Mouse (Mus musculus): ENCODE data around the gene Matn3. TPM values are rescaled to one million over a fixed set of nuclear protein-coding genes. Genes with fewer than 3 reads are reported as not detected.

Matn3 gene
- not detected in 2 replicates for total RNA-seq (2017)

DNA sequence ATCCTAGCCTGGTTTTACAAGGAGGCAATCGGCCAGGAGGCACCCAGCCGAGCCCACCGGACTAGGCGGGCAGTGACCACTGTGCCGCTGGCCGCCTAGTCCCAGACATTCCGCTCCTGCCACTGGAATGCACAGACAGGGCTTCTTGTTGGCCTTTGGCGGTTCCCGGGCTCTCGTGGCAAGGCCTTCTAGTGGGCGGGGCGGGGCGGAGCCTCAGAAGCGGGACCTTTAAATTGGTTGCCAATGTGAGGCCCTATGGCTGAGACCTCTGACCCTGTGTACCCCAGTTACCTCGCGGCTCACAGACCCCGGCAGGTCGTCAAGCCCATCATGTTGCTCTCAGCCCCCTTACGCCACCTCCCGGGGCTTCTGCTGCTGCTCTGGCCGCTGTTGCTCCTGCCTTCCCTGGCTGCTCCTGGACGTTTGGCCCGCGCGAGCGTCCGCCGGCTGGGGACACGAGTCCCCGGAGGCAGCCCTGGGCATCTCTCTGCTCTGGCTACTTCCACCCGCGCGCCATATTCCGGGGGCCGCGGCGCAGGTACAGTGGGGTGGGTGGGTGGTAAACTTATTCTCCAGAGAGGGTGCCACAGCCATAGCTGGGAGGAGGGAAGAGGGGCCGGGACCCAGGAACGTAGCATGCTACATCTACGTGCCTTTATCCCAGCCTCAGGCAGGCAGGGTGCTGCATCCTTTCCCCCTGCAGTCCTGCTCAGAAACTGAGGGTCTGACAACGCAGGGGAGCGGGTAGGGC is at the start of gene Matn3:
Matn3 (plus strand) TSS at position 216 of the 751 bp plus-strand sequence.
- peak; percentile 83 for ATAC-seq (replicated peaks; ENCODE audit: low read depth, poor library complexity, severe bottlenecking)

- ATAC-seq (replicated peaks; ENCODE audit: low read depth, poor library complexity, severe bottlenecking), result no peak
Observed at GRCm38 (mm10) chr12:8898879-8899785, 48.6 kb upstream of the Matn3 start.

DNA sequence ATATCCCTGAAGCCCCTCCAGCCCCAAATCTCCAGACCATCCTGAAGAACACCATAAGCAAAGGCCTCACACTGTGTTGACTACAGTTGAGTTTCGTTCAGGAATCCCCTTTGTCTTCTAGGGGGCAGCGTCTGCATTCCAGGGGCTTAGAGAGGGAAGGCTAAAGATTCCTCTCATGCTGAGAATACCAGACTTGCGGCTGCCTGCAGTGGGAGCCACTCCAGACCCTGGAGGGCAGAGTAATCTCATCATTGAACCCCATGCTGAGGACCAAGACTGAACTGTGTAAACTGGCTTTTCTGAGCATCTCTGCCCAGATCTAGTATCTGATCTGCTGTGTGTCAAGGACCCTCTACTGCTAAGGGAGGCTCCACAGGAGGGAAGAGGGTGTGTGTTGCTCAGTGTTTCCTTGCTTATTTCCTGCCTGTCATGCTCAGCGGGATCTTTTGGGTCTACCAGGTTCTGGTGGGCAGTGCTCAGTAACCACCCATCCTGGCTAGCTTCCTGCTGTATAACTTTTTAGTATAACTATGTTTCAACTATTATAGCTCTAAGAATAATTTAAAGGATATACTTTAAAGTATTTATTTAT is 47.5 kb upstream of the Matn3 start:
- no peak for ATAC-seq (replicated peaks; ENCODE audit: low read depth, poor library complexity, severe bottlenecking)

GRCm38 (mm10) chr12:8900919-8901663 is 46.6 kb upstream of the Matn3 start:
- ATAC-seq (replicated peaks; ENCODE audit: low read depth, poor library complexity, severe bottlenecking), result peak; percentile 65

DNA sequence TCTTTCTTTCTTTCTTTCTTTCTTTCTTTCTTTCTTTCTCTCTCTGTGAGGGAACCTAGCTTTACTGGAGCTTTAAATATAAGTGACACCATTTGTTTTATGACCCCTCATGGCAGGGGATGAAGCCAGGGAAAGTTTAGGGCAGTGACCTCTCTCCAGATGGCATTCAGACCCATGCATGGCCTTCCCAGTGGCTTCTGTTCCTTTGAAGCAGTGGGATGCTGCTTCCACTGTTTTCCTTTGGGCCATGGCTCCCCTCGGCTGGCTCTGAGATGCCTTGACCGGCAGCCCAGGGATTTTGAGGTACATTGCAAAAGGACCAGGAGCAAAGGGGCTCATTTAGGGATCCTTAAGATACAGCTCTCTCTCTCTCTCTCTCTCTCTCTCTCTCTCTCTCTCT is 45.8 kb upstream of the Matn3 start:
- ATAC-seq (replicated peaks; ENCODE audit: low read depth, poor library complexity, severe bottlenecking), result no peak

GRCm38 (mm10) chr12:8902479-8902878 is 45.2 kb upstream of the Matn3 start:
- no peak for ATAC-seq (replicated peaks; ENCODE audit: low read depth, poor library complexity, severe bottlenecking)

DNA sequence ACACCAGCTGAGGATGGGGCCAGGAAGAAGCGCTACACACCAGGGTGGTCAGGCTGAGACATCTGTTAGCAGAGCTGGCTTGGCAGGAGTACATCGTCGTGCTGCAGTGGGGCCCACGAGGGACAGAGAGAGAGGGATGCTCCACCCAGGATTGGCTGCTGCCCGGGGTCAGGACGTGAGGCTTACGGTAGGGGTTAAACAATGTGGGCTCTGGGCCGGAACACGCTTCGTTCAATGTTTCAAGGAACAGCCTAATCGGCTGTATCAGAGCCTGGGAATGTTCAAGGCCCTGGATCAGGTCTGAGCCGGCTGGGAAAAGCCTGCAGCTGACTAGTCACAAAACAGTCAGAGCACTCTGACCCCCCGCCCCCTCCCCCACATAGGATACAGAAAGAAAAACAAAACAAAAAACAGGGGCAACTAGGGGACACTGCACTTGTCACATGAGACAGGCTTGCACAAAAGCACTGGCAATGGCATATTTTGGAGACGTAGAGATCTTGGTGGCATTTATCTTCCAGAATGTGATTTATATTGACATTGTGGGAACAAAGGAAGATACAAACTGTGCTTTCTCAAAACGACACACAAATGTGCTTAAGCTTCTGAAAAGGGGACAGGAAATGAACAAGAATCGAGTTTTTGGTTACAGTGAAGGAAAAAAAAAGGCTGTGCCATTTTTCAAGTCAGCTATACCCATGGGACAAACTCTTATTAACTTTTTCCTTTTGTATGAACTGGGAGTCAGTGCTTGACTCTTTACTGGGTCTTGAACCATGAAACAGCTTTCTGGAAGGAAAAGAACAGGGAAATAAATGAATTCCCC is 34.7 kb upstream of the Matn3 start:
- no peak for ATAC-seq (replicated peaks; ENCODE audit: low read depth, poor library complexity, severe bottlenecking)

GRCm38 (mm10) chr12:8913701-8914340 is 33.9 kb upstream of the Matn3 start:
- no peak for ATAC-seq (replicated peaks; ENCODE audit: low read depth, poor library complexity, severe bottlenecking)

DNA sequence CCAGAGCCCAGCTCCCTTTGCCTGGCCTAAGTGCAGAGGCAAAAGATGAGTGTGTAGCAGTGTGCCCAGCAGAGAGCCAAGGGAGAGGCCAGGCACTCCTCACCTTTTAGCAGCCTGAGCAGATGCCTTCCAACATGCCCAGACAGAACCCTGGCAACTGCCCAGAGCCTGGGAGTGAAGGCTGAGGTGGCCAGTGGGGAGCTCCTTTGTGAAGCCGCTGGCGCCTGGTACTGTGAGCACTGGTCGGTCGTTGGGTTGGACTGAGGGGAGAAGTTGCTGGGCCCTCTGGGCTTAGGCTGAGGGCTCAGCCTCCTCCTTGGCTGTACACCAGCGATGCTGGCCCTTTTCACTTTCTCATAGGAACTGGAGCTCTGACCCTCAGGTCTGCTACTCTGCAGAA is 31.4 kb upstream of the Matn3 start:
- ATAC-seq (replicated peaks; ENCODE audit: low read depth, poor library complexity, severe bottlenecking), result no peak

DNA sequence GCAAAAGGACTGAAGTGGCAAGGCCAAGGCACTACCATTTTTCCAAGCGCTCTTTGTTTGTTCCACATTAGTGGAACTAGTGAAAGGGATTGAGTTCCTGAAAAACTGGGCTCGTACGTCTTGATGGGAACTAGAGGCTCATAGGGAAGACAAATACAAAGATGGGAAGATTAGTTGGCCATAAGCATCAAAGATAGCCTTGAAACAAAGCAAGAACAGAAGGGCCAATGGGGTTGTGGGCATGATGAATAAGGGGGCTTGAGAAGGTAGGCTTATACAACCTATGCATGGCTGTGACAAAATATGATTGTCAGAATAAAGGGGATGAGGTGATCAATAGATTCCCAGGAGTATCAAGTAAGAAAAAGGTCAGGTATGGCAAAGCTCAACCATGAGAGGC is 28.5 kb upstream of the Matn3 start:
- no peak for ATAC-seq (replicated peaks; ENCODE audit: low read depth, poor library complexity, severe bottlenecking)

DNA sequence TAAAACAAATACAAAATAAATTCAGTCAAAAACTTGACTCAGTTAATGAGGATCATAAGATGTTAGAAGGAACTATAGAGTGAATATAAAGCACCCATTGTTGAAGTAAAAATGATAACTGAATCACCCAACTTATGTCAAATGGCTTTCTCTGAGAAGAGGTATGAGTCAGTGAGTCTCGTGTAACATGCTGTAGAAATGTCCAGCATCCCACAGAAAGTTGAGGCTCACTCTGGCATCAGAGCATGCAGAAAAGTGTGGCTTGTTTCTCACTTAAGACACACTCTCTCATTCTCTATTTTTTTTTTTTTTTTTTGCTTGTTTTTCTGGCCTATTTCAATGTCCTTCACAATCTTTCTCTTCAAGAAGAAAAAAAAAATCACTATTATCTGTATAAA is 26.7 kb upstream of the Matn3 start:
- no peak for ATAC-seq (replicated peaks; ENCODE audit: low read depth, poor library complexity, severe bottlenecking)

GRCm38 (mm10) chr12:8921394-8922368 is 26.0 kb upstream of the Matn3 start, which contains the start of gene Laptm4a:
TSS of gene Laptm4a (plus strand) at chr12:8921664.
- ATAC-seq (replicated peaks; ENCODE audit: low read depth, poor library complexity, severe bottlenecking), result peak; percentile 81

- no peak for ATAC-seq (replicated peaks; ENCODE audit: low read depth, poor library complexity, severe bottlenecking)
Observed at GRCm38 (mm10) chr12:8922369-8923124, 25.2 kb upstream of the Matn3 start.

GRCm38 (mm10) chr12:8923125-8923410 is 24.7 kb upstream of the Matn3 start:
- peak; percentile 57 for ATAC-seq (replicated peaks; ENCODE audit: low read depth, poor library complexity, severe bottlenecking)

DNA sequence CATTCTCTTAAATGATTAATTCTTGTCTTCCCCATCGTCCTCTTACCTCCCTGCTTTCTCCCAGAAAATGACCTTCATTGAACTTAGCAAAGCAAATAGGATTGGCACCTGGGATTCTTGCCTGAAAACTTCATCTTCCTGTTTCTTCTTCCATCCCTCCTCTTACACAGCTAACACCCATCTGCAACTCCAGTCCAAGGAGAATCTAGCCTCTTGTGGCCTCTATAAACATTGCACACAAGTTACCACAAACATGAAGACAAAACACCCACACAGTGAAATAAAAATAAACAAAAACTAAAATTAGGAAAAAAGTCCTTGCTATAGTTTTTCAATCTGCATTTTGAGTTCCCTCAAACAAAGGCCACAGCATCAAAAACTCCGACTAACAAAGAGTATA is 24.1 kb upstream of the Matn3 start:
- no peak for ATAC-seq (replicated peaks; ENCODE audit: low read depth, poor library complexity, severe bottlenecking)

GRCm38 (mm10) chr12:8927652-8928051 is 20.1 kb upstream of the Matn3 start:
- peak; percentile 67 for ATAC-seq (replicated peaks; ENCODE audit: low read depth, poor library complexity, severe bottlenecking)

DNA sequence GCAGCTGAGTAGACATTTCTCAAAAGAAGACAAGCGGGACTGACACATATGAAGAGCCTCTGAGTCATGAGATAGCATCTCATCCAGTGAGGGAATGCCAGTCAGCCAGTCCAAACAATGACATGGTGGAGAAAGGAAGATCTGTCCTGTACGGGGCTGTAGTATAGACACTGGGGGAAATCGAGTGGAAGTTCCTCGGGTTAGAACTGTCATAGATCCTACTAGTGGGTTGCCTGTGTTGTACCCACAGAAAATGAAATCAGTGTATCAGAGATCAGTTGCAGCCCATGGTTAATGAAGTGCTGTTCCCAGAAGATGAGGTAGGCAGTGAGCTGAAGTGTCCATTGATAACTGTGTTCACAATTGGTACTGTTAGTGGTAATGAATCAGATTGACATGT is 19.0 kb upstream of the Matn3 start:
- no peak for ATAC-seq (replicated peaks; ENCODE audit: low read depth, poor library complexity, severe bottlenecking)
